Mouse (Mus musculus): ENCODE measurements around the gene Picalm.
"Not testable (repeated sequence)": the region's sequence is repeated elsewhere in the genome, so short reads cannot be mapped to it uniquely, and the experiment has no call there.

Gene Picalm

GRCm38 (mm10) chr7:90132322-90132721 is 2.3 kb downstream of the Picalm start:
- DNase-seq (ENCODE audit: low spot score), result no peak

DNA sequence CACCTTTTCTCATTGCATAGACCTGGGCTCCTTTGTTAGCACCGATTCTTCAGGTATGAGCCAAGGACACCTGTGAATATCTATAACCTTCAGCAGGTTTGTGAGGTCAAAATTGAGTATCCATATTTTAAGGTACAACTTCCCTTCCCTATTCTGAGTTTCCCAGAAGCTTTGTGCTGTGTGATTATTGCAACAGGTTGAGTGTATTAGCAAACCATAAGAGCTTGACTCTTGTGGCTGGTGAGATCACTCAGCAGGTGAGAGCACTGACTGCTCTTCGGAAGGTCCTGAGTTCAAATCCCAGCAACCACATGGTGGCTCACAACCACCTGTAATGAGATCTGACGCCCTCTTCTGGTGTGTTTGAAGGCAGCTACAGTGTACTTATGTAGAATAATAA is 6.7 kb downstream of the Picalm start:
- no peak for DNase-seq (ENCODE audit: low spot score)

DNA sequence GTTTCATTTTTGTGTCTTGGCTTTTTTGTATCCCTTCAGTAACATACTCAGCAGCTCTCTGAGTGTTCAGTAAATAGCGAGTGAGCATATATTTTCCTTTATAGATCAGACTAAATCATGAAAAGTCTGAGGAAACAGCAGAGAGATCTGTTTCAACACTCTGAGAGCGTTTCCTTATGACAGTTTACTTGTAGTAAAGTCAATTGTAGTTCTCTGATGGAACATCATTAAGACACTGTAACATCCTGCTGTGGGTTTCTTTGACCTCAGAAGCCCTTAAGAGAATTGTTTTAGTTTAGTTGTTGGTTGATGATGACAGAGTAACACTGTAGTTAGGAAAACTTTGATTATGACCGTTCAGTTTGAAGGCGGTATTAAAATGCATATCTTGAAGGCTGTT is 8.3 kb downstream of the Picalm start:
- no peak for DNase-seq (ENCODE audit: low spot score)

GRCm38 (mm10) chr7:90140290-90140689 is 10.3 kb downstream of the Picalm start:
- no peak for DNase-seq (ENCODE audit: low spot score)

GRCm38 (mm10) chr7:90144275-90144674 is 14.3 kb downstream of the Picalm start:
- no peak for DNase-seq (ENCODE audit: low spot score)

- no peak for DNase-seq (ENCODE audit: low spot score)
These were observed 15.0 kb downstream of the Picalm start for GRCm38 (mm10) chr7:90144971-90145370.

- DNase-seq (ENCODE audit: low spot score), result no peak
These were observed 15.4 kb downstream of the Picalm start for GRCm38 (mm10) chr7:90145376-90145775.

- no peak for DNase-seq (ENCODE audit: low spot score)
These were observed 15.9 kb downstream of the Picalm start for GRCm38 (mm10) chr7:90145897-90146296.

DNA sequence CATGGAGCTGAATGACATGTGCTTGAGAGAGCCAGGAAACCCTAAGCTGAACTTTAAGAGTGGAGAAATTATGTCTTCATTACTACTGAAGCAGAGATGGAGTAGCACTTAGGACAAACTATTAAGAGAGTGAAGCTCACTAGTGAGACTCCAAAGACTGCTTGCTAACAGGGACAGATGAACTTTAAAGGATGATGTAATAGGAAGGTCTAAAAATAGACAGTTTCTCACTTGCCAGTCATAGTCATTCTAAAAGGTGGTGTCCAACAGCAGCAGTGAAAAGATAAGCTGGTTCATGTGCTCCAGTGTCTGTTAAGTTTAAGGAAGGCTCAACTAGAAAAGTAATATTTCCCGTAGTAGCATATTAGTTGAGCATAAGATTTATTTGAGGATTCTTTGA is 16.3 kb downstream of the Picalm start:
- no peak for DNase-seq (ENCODE audit: low spot score)

- no peak for DNase-seq (ENCODE audit: low spot score)
These were observed 18.0 kb downstream of the Picalm start for GRCm38 (mm10) chr7:90148023-90148422.

DNA sequence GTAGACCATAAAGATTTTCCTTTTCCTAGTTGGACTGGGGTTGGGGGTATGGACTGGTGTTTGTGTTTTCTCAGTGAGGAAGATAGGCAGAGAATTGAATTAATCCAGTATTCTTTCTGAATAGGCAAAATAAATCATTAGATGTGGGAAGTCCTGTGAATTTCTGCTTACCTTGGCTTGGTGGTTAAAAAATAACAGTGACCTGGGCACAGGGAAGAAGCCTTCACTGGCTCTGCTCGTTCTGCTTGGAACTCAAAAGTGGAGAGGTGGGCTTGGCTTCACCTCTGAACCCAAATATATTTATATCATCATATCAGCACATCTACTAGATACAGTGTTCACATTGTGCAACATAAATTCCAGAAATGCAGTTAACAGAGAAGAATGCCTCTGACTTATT is 18.5 kb downstream of the Picalm start:
- DNase-seq (ENCODE audit: low spot score), result no peak

DNA sequence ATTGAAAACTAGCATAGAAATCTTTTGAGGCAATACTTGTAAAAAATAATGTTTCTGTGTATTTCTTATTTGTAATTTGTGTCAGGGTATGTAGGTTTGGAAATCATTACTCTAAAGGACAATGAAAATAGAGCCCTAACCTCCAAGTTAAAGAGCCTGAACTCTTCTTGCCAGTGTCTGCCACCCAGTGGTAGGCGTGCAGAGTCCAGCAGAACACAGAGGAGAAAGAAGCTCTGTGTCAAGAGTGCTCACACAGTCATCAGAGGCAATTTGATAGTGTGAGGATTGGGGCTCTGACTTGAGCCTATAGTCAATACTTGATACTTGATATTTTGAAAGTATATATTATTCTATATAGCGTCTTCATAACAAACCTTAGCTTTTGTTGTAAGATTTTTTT is 20.3 kb downstream of the Picalm start:
- no peak for DNase-seq (ENCODE audit: low spot score)

- DNase-seq (ENCODE audit: low spot score), result no peak
These were observed 28.0 kb downstream of the Picalm start for GRCm38 (mm10) chr7:90158034-90158433.

GRCm38 (mm10) chr7:90160598-90160997 is 30.6 kb downstream of the Picalm start:
- no peak for DNase-seq (ENCODE audit: low spot score)

- DNase-seq (ENCODE audit: low spot score), result no peak
These were observed 34.3 kb downstream of the Picalm start for GRCm38 (mm10) chr7:90164276-90164675.

DNA sequence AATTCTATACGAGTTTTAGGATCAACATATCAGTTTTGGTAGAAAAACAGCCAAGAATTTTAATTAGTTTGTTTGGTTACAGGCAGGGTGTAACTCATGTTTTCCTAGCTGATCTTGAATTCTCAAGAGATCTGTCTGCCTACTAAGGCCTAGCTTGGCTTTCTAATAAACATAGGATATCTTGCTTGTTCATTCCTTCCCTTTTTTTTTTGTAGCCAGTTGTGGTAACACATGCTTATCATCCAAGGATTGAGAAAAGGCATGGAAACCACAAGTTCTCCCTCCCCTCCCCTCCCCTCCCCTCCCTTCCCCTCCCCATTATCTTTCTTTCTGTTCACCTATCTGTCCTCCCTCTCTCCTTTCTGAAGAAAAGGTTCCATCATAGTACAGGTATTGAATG is 36.0 kb downstream of the Picalm start:
- DNase-seq (ENCODE audit: low spot score), result no peak

DNA sequence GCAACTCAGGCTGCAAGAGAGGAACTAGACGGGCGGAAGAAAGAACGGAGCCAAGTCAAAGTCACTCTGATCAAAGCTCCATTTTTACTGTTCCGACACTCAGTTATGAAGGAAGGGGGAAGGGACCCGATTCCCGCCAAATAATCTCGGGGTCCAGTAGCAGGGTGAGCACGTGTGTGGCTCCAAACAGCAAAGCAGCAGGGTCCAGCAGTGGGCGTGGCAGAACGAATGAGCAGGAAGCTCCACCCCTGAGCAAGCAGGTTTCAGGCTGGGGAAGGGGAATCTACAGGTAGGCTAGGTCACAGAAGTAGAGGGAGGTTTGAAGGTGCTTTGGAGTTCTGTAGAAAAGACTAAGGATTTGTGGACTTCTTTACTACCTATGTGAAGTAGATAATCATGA is 37.8 kb downstream of the Picalm start:
- not testable (repeated sequence) for DNase-seq (ENCODE audit: low spot score)

DNA sequence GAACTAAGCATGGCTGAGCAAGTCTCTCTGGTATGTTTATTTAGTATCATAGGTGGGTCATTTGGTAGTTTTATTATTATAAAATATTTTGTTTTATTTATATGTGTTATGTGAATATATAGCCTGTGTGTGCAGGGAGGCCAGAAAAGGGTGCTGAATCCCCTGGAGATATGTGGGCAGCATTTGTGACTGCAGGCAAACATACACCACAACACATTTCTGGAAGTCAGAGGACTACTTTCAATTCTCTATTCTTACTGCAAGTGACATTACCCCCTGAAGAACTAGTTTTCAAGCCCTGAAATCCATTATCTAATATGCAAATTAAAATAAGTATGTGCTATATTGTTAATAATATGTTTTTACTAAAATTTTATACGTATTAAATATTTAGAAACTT is 43.8 kb downstream of the Picalm start:
- no peak for DNase-seq (ENCODE audit: low spot score)

DNA sequence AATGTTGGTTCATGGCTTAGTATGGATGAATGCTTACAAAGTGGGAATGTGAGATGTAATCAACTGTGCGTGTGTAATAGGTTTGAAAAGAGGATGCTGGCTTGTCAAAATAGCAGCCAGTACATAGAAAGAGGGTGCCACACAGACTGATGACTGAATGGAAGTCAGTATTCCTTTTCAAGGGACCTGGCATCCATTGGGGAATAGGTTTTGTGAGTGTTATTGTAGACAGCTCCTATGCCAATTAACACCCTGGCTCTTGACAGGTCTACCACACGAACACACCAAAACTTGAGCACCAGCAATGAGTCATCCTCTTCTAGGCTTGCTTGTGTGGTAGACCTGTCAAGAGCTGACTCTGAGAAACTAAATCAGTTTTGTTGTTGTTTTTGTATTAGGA is 45.6 kb downstream of the Picalm start:
- DNase-seq (ENCODE audit: low spot score), result no peak

- DNase-seq (ENCODE audit: low spot score), result no peak
These were observed 50.6 kb downstream of the Picalm start for GRCm38 (mm10) chr7:90180635-90181034.

DNA sequence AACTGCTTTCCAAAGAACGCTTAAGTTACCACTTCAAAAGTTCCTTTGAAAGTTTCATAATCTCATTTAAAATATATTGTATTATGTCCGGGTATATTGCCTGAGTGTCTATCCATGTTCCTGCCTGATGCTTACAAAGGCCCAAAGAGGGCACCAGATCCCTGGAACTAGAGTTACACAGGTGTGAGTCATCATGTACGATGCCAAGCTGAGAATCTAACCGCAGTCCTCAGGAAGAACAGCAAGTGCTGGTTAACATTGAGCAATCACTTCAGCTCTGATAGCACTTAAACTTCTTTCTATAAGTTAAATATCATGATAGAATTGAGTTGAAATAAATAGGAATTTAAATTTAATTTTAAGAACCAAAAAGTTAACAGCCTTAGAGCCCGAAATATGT is 70.2 kb downstream of the Picalm start:
- DNase-seq (ENCODE audit: low spot score), result no peak

GRCm38 (mm10) chr7:90201877-90202465 is 72.0 kb downstream of the Picalm start:
- no peak for DNase-seq (ENCODE audit: low spot score)

DNA sequence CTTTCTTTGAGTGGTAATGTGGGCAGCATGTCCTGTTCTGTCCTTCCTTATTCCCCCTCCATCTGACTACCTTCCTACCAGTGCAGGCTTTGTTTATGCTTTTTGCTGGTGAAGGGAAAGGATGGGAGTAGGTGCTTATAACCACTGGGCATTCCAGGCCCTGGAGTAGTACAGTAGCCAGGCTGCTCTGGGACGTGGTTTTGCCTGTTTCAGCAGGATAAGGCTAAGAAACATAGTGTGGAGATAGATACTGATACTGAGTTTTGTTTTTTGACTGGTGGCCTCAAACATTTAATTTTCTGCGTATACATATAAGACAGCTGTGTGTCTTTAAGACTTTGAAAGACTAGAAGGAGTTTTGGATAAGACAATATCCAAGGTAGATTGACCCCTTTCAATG is 73.9 kb downstream of the Picalm start:
- DNase-seq (ENCODE audit: low spot score), result no peak

- no peak for DNase-seq (ENCODE audit: low spot score)
These were observed 80.1 kb downstream of the Picalm start for GRCm38 (mm10) chr7:90210116-90210515.

- no peak for DNase-seq (ENCODE audit: low spot score)
These were observed 80.9 kb downstream of the Picalm start for GRCm38 (mm10) chr7:90210947-90211346.

Data from left cerebral cortex, adult 11 months (tissue).